Mouse (Mus musculus): ENCODE results near the gene Smco1. TPM values are rescaled to one million over a fixed set of nuclear protein-coding genes. Genes with fewer than 3 reads are reported as not detected.
"Not testable (repeated sequence)": the region's sequence is repeated elsewhere in the genome, so short reads cannot be mapped to it uniquely, and the experiment has no call there.

Smco1 gene
- polyA plus RNA-seq, 1 experiment from 2014 or later: not detected

- not testable (repeated sequence) for H3K27ac ChIP-seq (ENCODE audit: low read length); H3K4me2 ChIP-seq (ENCODE audit: low read depth, low read length); H3K4me1 ChIP-seq (ENCODE audit: control insufficient read depth, low read depth, low read length); H3K4me3 ChIP-seq (ENCODE audit: low read depth, low read length); H3K9me3 ChIP-seq (replicated peaks; ENCODE audit: control insufficient read depth, low read length); H3K27me3 ChIP-seq (ENCODE audit: control insufficient read depth, insufficient read depth, low read depth, low read length); ATAC-seq (ENCODE audit: low read depth); H3K9ac ChIP-seq (ENCODE audit: low read depth, low read length)
- WGBS (ENCODE audit: insufficient replicate concordance): 92% methylated on average over 4 of the region's 4 CpGs
- peaks cover 35% of the 10 kb centered on the region for H3K36me3 ChIP-seq (ENCODE audit: control insufficient read depth, insufficient read depth)
These were observed 28.3 kb downstream of the Smco1 start for GRCm38 (mm10) chr16:32299617-32300016.

- H3K4me1 ChIP-seq (ENCODE audit: control insufficient read depth, low read depth, low read length): no peaks in the 10 kb centered on the region
- H3K4me2 ChIP-seq (ENCODE audit: low read depth, low read length): no peak overlapping the region
- 63% methylated on average over 1 of the region's 1 CpGs for WGBS (ENCODE audit: insufficient replicate concordance)
- no peak overlapping the region for H3K4me3 ChIP-seq (ENCODE audit: low read depth, low read length)
- H3K27me3 ChIP-seq (ENCODE audit: control insufficient read depth, insufficient read depth, low read depth, low read length): no peaks in the 10 kb centered on the region
- no peak overlapping the region for H3K9ac ChIP-seq (ENCODE audit: low read depth, low read length)
- H3K36me3 ChIP-seq (ENCODE audit: control insufficient read depth, insufficient read depth): peaks cover 20% of the 10 kb centered on the region
- no peak for ATAC-seq (ENCODE audit: low read depth)
- no peaks in the 10 kb centered on the region for H3K9me3 ChIP-seq (replicated peaks; ENCODE audit: control insufficient read depth, low read length)
- no peak overlapping the region for H3K27ac ChIP-seq (ENCODE audit: low read length)
These were observed 31.8 kb downstream of the Smco1 start for GRCm38 (mm10) chr16:32303046-32303445.

GRCm38 (mm10) chr16:32303886-32304285 lies 32.6 kb downstream of the Smco1 start:
- ATAC-seq (ENCODE audit: low read depth): no peak
- Histone ChIP-seq H3K27me3 (ENCODE audit: control insufficient read depth, insufficient read depth, low read depth, low read length) (no peaks in the 10 kb centered on the region), H3K36me3 (ENCODE audit: control insufficient read depth, insufficient read depth) (peaks cover 12% of the 10 kb centered on the region), H3K4me3 (ENCODE audit: low read depth, low read length) (no peak overlapping the region), H3K9me3 (replicated peaks; ENCODE audit: control insufficient read depth, low read length) (no peaks in the 10 kb centered on the region), H3K27ac (ENCODE audit: low read length) (no peak overlapping the region), H3K9ac (ENCODE audit: low read depth, low read length) (no peak overlapping the region), H3K4me1 (ENCODE audit: control insufficient read depth, low read depth, low read length) (no peaks in the 10 kb centered on the region), H3K4me2 (ENCODE audit: low read depth, low read length) (no peak overlapping the region)
- 85% methylated on average over 7 of the region's 7 CpGs for WGBS (ENCODE audit: insufficient replicate concordance)

- Histone ChIP-seq H3K27me3 (ENCODE audit: control insufficient read depth, insufficient read depth, low read depth, low read length) (no peaks in the 10 kb centered on the region), H3K9me3 (replicated peaks; ENCODE audit: control insufficient read depth, low read length) (no peaks in the 10 kb centered on the region), H3K4me3 (ENCODE audit: low read depth, low read length) (no peak overlapping the region), H3K4me2 (ENCODE audit: low read depth, low read length) (no peak overlapping the region), H3K4me1 (ENCODE audit: control insufficient read depth, low read depth, low read length) (no peaks in the 10 kb centered on the region; the same call in 1 of the 2 replicates), H3K36me3 (ENCODE audit: control insufficient read depth, insufficient read depth) (no peaks in the 10 kb centered on the region), H3K27ac (ENCODE audit: low read length) (no peak overlapping the region), H3K9ac (ENCODE audit: low read depth, low read length) (no peak overlapping the region)
- no peak for ATAC-seq (ENCODE audit: low read depth)
- 62% methylated on average over 4 of the region's 4 CpGs for WGBS (ENCODE audit: insufficient replicate concordance)
These were observed 40.7 kb downstream of the Smco1 start for GRCm38 (mm10) chr16:32311970-32312369.

- Histone ChIP-seq H3K4me2 (ENCODE audit: low read depth, low read length) (no peak overlapping the region), H3K36me3 (ENCODE audit: control insufficient read depth, insufficient read depth) (no peaks in the 10 kb centered on the region), H3K4me3 (ENCODE audit: low read depth, low read length) (no peak overlapping the region), H3K9ac (ENCODE audit: low read depth, low read length) (no peak overlapping the region), H3K27me3 (ENCODE audit: control insufficient read depth, insufficient read depth, low read depth, low read length) (no peaks in the 10 kb centered on the region), H3K4me1 (ENCODE audit: control insufficient read depth, low read depth, low read length) (no peaks in the 10 kb centered on the region; the same call in 1 of the 2 replicates), H3K9me3 (replicated peaks; ENCODE audit: control insufficient read depth, low read length) (no peaks in the 10 kb centered on the region), H3K27ac (ENCODE audit: low read length) (no peak overlapping the region)
- ATAC-seq (ENCODE audit: low read depth): no peak
- 54% methylated on average over 5 of the region's 5 CpGs for WGBS (ENCODE audit: insufficient replicate concordance)
These were observed 41.1 kb downstream of the Smco1 start for GRCm38 (mm10) chr16:32312386-32312785.

GRCm38 (mm10) chr16:32312859-32313258 lies 41.6 kb downstream of the Smco1 start:
- Histone ChIP-seq H3K9ac (ENCODE audit: low read depth, low read length) (no peak overlapping the region), H3K27me3 (ENCODE audit: control insufficient read depth, insufficient read depth, low read depth, low read length) (no peaks in the 10 kb centered on the region)
- 66% methylated on average over 4 of the region's 4 CpGs for WGBS (ENCODE audit: insufficient replicate concordance)

GRCm38 (mm10) chr16:32316601-32317000 lies 45.3 kb downstream of the Smco1 start:
- Histone ChIP-seq H3K27me3 (ENCODE audit: control insufficient read depth, insufficient read depth, low read depth, low read length) (no peaks in the 10 kb centered on the region), H3K4me3 (ENCODE audit: low read depth, low read length) (no peak overlapping the region), H3K4me1 (ENCODE audit: control insufficient read depth, low read depth, low read length) (no peaks in the 10 kb centered on the region; the same call in 1 of the 2 replicates), H3K9ac (ENCODE audit: low read depth, low read length) (no peak overlapping the region), H3K36me3 (ENCODE audit: control insufficient read depth, insufficient read depth) (no peaks in the 10 kb centered on the region), H3K27ac (ENCODE audit: low read length) (no peak overlapping the region), H3K4me2 (ENCODE audit: low read depth, low read length) (no peak overlapping the region), H3K9me3 (replicated peaks; ENCODE audit: control insufficient read depth, low read length) (no peaks in the 10 kb centered on the region; the same call in 1 of the 2 replicates)
- 76% methylated on average over 2 of the region's 2 CpGs for WGBS (ENCODE audit: insufficient replicate concordance)
- ATAC-seq (ENCODE audit: low read depth): no peak

More at GRCm38 (mm10) chr16:32312859-32313258, 41.6 kb downstream of the Smco1 start:
- Histone ChIP-seq H3K4me1 (ENCODE audit: control insufficient read depth, low read depth, low read length) (no peaks in the 10 kb centered on the region; the same call in 1 of the 2 replicates), H3K4me3 (ENCODE audit: low read depth, low read length) (no peak overlapping the region), H3K27ac (ENCODE audit: low read length) (no peak overlapping the region), H3K36me3 (ENCODE audit: control insufficient read depth, insufficient read depth) (no peaks in the 10 kb centered on the region), H3K9me3 (replicated peaks; ENCODE audit: control insufficient read depth, low read length) (no peaks in the 10 kb centered on the region; the same call in 1 of the 2 replicates), H3K4me2 (ENCODE audit: low read depth, low read length) (no peak overlapping the region)
- no peak for ATAC-seq (ENCODE audit: low read depth)

GRCm38 (mm10) chr16:32323953-32324352 lies 52.7 kb downstream of the Smco1 start:
- WGBS (ENCODE audit: insufficient replicate concordance): 22% methylated on average over 7 of the region's 7 CpGs
- Histone ChIP-seq H3K4me3 (ENCODE audit: low read depth, low read length) (no peak overlapping the region), H3K9me3 (replicated peaks; ENCODE audit: control insufficient read depth, low read length) (no peaks in the 10 kb centered on the region), H3K36me3 (ENCODE audit: control insufficient read depth, insufficient read depth) (no peaks in the 10 kb centered on the region), H3K27me3 (ENCODE audit: control insufficient read depth, insufficient read depth, low read depth, low read length) (no peaks in the 10 kb centered on the region), H3K4me1 (ENCODE audit: control insufficient read depth, low read depth, low read length) (no peaks in the 10 kb centered on the region), H3K4me2 (ENCODE audit: low read depth, low read length) (no peak overlapping the region), H3K27ac (ENCODE audit: low read length) (no peak overlapping the region), H3K9ac (ENCODE audit: low read depth, low read length) (no peak overlapping the region)
- no peak for ATAC-seq (ENCODE audit: low read depth)
